Mouse (Mus musculus): ENCODE measurements around the gene Gm11567.
"Not testable (repeated sequence)": the region's sequence is repeated elsewhere in the genome, so short reads cannot be mapped to it uniquely, and the experiment has no call there.

- TF ChIP-seq POLR2A (IDR thresholded peaks at IDR 0.05; ENCODE audit: control insufficient read depth, extremely low read depth, insufficient read depth, low read length, poor library complexity); CTCF (IDR thresholded peaks at IDR 0.05; ENCODE audit: borderline replicate concordance, control insufficient read depth, extremely low read depth, insufficient read depth, low read length, poor library complexity): not testable (repeated sequence)
Measured at GRCm38 (mm10) chr11:99873089-99873488, 5.9 kb upstream of the Gm11567 start, which contains the start of gene Krtap9-1.
